Mouse (Mus musculus) monocyte, adult 2 months (primary cell): ENCODE measurements around the gene Spock1.

ENCODE experiments used
- DNase-seq, 2 experiments: peaks; one replicate each; pipeline ENCODE4 v3.0.0; 2022; ENCODE audit warnings: low spot score in 2 of 2, low read depth in 1 of 2

Gene Spock1

GRCm38 (mm10) chr13:57662554-57662953, 245.6 kb downstream of the Spock1 start:
- no peak for DNase-seq

GRCm38 (mm10) chr13:57660523-57660922, 247.6 kb downstream of the Spock1 start:
- no peak for DNase-seq

DNA sequence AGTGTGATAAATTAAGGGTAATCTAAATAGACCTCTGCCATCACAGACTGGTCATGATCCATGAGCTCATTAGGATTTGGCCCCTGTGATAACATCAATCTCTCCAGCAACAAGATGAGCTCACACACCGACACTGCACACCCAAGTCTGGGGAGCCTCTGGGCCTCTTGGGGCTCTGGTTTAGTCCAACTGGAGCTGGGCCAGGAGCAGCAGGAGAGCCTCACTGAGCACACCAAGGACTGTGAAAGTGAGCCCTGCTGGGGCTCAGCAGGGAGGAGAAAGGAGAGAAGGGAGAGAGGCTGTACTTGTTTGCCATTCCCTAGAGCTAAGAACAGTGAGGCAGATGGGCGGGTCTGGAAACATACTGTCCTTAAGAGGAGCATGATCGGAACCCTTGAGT, 248.3 kb downstream of the Spock1 start:
- no peak for DNase-seq

DNA sequence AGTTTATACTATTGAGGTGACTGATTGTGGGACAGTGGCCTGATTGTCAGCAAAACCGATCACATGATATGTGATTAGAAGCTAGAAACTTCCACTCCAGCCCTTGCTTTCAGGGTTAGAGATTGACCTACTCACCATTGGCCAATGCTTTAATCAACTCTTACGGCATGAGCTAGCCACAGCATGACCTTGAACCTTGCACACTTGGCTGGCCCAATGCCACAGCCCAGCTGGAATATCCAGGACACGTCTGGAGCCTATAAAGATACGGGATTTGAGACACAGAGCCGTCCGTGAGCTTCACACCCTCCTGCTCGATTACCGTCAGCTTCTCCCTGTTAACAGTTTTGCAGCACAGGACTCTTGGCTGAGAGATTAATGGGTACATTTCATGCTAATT, 251.5 kb downstream of the Spock1 start:
- DNase-seq, result no peak

DNA sequence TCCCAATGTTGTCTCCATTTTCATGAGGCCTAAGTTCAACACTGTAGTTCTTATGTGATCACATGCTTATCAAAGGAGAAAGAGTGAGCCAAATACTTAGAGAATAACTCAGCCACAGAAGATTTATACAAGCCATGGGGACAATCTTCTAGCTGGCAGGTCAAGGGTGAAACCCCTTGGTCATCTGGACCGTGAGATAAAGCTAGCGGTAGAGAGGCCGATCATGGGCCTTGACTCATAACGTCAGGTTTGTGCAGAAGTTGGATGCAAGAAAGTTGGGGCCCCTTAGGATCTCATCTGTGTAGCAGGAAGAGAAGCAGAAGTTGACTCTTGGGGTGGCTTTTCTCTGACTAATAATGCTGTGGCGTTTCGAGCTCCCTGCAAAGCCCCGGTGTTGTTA, 253.8 kb downstream of the Spock1 start:
- DNase-seq, result no peak

GRCm38 (mm10) chr13:57651236-57651635, 256.9 kb downstream of the Spock1 start:
- DNase-seq, result no peak

- no peak for DNase-seq
Measured at GRCm38 (mm10) chr13:57648784-57649183, 259.3 kb downstream of the Spock1 start.

DNA sequence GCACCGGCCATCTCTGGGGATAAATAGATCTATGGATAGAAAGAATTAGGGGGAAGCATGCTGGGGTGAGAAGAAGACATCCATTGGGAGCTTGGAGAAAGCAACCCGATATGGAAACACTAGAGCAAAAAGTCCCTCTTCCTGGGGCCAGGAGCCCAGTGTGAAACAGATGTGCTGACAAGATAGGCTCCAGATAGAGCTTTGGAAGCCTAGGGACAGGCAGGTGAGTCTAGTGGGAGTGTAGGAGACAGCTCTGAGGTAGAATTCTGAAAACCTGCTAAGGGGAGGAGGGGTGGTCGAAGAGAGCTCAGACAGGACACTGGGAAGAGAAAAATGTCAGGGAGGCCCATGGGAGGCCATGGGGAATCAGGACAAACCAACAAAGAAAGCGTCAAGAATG, 260.7 kb downstream of the Spock1 start:
- no peak for DNase-seq

GRCm38 (mm10) chr13:57643036-57643435, 265.1 kb downstream of the Spock1 start:
- no peak for DNase-seq

DNA sequence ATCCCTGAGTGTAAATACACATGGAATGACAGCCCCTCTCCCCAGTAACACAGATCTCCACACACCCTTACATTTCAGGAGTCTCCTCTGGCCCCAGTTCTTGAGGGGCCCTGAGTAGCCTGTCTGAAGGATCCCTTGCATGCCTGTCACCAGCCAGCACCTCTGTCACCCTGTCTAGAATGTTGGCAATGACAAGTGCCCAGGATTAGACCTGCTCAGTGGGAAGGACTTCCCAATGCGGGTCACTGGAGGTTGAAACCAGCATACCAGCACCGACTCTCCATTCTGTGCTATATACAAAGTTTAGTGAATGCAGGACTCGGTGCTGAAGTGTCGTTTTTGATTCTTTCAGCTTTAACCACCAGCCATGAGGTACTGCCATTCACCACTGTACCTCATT, 266.5 kb downstream of the Spock1 start:
- DNase-seq, result no peak

DNA sequence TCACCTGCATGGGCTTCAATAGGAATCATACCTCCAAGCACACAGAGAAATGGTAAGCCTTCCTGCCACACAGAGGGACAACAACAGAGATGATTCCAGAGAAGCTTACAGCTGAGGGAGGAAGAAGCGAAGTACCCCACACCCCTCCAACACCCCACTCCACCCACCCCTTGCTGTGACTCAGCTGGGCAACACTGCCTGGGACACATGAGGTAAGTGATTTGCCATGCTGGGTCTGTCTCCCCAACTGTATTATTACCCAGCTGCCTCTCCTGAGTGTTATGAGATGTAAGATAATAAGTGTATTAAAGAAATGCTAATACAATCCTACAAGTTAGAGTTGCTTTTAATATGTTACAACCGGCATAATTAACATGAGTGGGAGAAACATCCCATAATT, 267.2 kb downstream of the Spock1 start:
- DNase-seq, result no peak

DNA sequence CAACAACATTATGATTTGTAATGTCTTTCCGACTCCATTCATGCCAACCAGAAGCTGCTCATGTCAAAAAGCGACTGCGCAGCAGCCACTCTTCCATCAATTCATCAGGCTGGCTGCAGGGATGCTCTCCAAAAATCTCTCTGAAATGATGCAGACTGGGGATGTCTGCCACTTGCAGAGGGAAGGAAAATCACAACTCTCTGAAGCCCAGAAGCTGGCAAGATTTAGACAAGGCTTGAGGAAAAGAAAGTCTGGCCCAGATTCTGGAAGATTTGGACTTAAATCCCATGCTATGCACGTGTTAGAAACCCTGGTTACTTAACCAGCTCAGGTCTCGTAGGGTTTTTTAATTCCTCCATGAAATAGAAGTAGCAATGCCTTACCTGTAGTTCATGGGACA, 269.3 kb downstream of the Spock1 start:
- no peak for DNase-seq

DNA sequence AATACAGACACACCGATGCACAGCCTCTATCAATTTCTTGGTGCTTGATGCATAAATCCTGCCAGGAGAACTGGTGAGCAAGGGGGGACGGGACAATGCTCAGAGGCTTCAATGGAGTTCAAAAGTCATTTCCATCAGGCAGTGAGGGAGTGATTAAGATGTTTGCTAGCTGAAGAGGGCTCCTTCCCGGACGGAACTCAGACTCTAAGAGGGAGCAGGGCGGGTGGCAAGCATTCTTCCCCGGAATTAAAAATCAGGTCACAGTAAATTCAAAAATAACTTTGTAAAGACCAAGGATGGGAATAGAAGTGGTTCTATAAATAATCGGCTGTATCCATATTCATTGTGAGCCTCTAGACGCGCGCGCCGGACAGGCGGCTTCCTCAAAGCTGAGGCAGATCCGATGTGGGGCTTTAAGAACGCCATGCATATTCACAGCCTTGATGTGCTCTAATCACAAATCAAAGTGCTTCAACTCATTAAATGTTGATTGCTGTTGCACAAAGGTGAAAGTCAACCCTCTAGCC, 270.5 kb downstream of the Spock1 start:
- no peak for DNase-seq

DNA sequence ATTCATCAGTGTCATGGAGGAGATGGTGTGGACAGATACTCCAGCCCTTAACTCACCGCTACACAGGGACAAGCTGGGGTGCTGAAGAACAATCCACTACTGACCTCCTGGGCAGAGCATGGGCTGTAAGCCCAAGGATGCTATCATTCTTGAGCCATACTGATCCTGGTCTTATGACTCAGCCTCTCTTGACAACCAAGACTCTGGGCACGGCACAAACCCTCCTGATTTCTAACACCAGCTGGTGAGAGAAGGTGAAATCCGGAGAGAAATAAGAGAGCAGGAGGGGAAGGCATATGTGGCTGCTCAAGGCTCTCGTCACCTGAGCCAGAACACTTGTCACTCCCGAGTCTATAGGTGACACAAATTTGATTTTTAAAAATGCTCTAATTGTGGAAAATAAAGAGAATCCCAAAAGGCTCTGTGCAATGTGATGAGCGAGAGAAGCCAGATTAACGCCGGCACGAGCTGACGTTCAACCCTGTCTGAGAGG, 271.0 kb downstream of the Spock1 start:
- DNase-seq, result no peak

GRCm38 (mm10) chr13:57636196-57637015, 271.7 kb downstream of the Spock1 start:
- DNase-seq, result no peak

- no peak for DNase-seq
Measured at GRCm38 (mm10) chr13:57630532-57630931, 277.6 kb downstream of the Spock1 start.

DNA sequence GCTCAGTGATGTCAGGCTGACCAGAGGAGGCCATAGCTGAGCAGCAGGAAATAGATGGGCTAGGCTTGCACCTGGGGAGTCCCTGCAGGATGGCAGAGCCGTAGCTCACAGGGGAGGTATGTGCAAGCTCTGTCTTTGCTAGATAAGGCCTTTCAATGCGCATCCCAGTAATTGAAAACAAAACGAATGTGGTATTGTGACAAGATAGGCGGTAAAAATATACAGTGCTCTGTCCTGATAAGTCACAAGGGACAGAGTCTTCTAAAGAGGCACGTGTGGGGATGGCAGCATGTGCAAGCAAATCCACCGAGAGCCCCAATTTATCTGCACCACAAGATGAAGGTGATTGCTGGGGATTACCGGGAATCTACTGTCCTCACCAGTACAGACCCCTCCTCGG, 279.9 kb downstream of the Spock1 start:
- no peak for DNase-seq

DNA sequence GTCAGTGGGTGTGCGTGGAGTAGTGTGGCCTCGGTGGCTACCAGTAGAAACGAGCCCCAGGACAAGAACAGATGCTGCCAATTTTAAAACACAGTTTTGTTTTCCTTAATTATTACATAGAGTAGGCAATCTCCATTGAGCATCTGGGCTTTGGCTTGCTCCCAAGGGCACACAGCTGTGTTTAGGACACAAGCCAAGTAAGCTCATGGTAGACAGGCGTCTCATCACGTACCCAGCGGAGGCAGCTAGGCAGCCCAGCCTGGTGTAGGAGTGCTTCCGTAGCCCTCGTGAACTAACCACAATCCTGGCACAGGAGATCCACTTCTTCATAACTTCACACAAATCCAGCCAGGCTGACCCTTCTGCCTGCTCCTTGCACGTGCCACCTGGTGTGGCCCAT, 281.7 kb downstream of the Spock1 start:
- DNase-seq, result no peak

DNA sequence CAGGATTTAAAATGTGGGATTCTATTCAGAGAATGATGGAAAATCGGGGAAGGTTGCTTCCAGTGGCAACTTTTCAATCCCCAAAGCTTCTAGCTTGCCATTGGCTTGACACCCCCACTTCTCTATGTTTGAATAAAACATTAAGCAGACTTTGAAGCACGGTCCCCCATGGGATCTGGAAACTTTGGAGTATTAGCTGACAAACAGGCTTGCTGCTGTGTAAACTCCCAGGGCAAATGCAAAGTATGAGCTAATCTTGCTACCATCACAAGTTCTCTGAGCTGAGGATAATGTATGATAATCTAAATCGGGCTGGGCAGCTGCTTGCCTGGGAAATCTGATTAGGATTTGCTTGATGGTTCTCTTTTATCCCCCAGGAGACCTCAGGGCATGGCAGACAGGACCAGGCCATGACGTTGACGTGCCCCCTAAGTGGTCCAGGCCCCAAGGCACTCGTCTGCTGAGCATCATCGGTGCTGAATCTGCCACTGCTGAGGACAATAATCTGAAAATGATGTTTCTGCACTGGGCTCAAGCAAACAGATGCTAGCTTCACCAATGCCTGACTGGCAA, 284.1 kb downstream of the Spock1 start:
- DNase-seq, result no peak

- DNase-seq, result no peak
Measured at GRCm38 (mm10) chr13:57619079-57619768, 288.9 kb downstream of the Spock1 start.

GRCm38 (mm10) chr13:57611326-57612171, 296.6 kb downstream of the Spock1 start:
- no peak for DNase-seq
